ENCODE assay signal across 18 mouse cellular contexts in genomic region chr14:79822011-79822435, GRCm38 (mm10). TPM values are rescaled to one million over a fixed set of nuclear protein-coding genes. Genes with fewer than 3 reads are reported as not detected.
DNase-seq lines count a peak whose midpoint lies in the region; ATAC-seq and TF ChIP-seq lines count a peak whose summit lies in the region.
"Had no signal": no experiment of that assay in that cellular context is flagged by ENCODE, and none has a peak within 500 bp of the region (broad histone marks: within the 10 kb centered on the region; RNA-seq: fewer than 3 reads in every experiment).

No protein-coding gene starts in this region.

- DNase-seq in cerebellum, postnatal 10 days: peak; percentile 18 to 23
- DNase-seq in cerebellum, adult 9-10 months: no peak
- no peak for DNase-seq in CH12.LX (ENCODE audit: extremely low read depth)
- DNase-seq in forebrain, postnatal 0 days: peak; percentile 65
- no peak for DNase-seq in limb, embryonic 10.5 days (ENCODE audit: low spot score)
- DNase-seq in spleen, postnatal 4 days (ENCODE audit: low spot score in 2 of 2): no peak
- no peak for DNase-seq in spleen, postnatal 10 days (ENCODE audit: low spot score in 2 of 2)
- DNase-seq: cerebellum, postnatal 36 days; kidney, adult 18-20 months; kidney, postnatal 36 days; liver, embryonic 13.5 days; right cerebral cortex, postnatal 14 days had no signal

- peak overlapping the region; percentile 7 for H3K4me2 ChIP-seq in CH12.LX (ENCODE audit: insufficient read depth, low read depth, poor library complexity, severe bottlenecking)
- no peak overlapping the region for H3K4me2 ChIP-seq in forebrain, postnatal 0 days (ENCODE audit: low read depth)
- no peak overlapping the region for H3K4me2 ChIP-seq in midbrain, embryonic 12.5 days (replicated peaks)
- H3K4me2 ChIP-seq: liver, embryonic 13.5 days had no signal

- in situ Hi-C loops in CH12.LX (cut with MboI; ENCODE audit: low pct_ligation_motif_present, low pct_unique_long_range_greater_than_20kb, low sequenced_read_pairs): no loop called here

- dilution Hi-C loops in CH12.LX (cut with MboI; ENCODE audit: extremely low pct_ligation_motif_present, extremely low pct_unique_long_range_greater_than_20kb, low sequenced_read_pairs): no loop called here

- TF ChIP-seq POLR2A in CH12.LX (IDR thresholded peaks at IDR 0.05; ENCODE audit: low read depth, low read length): no peak

- no peaks in the 10 kb centered on the region for H3K9me3 ChIP-seq in CH12.LX (replicated peaks; ENCODE audit: low read length)
- no peaks in the 10 kb centered on the region for H3K9me3 ChIP-seq in forebrain, postnatal 0 days (ENCODE audit: low read length)
- H3K9me3 ChIP-seq in midbrain, embryonic 12.5 days: no peaks in the 10 kb centered on the region
- no peaks in the 10 kb centered on the region for H3K9me3 ChIP-seq in limb, embryonic 10.5 days (replicated peaks)
- H3K9me3 ChIP-seq: liver, embryonic 13.5 days had no signal

- no peaks in the 10 kb centered on the region for H3K27me3 ChIP-seq in CH12.LX (replicated peaks)
- no peaks in the 10 kb centered on the region for H3K27me3 ChIP-seq in forebrain, postnatal 0 days (ENCODE audit: insufficient read depth, low read length)
- H3K27me3 ChIP-seq in midbrain, embryonic 12.5 days: peaks cover 23% of the 10 kb centered on the region
- no peaks in the 10 kb centered on the region for H3K27me3 ChIP-seq in limb, embryonic 10.5 days (ENCODE audit: low read depth, poor library complexity, severe bottlenecking)
- H3K27me3 ChIP-seq: liver, embryonic 13.5 days; megakaryocyte, embryonic 14.5 days had no signal

- H3K4me1 ChIP-seq in CH12.LX (ENCODE audit: control insufficient read depth in 1 of 2, insufficient read depth in 2 of 2): peaks cover 25 to 70% of the 10 kb centered on the region in 2 experiments
- peaks cover 5% of the 10 kb centered on the region; the same call in 1 of the 2 replicates for H3K4me1 ChIP-seq in forebrain, postnatal 0 days (ENCODE audit: insufficient read depth)
- H3K4me1 ChIP-seq in midbrain, embryonic 12.5 days: peaks cover 24% of the 10 kb centered on the region
- H3K4me1 ChIP-seq in limb, embryonic 10.5 days: peaks cover 8% of the 10 kb centered on the region; the same call in 1 of the 2 replicates
- H3K4me1 ChIP-seq: liver, embryonic 13.5 days; megakaryocyte, embryonic 14.5 days had no signal

- no peak overlapping the region for H3K4me3 ChIP-seq in CH12.LX (replicated peaks in 1 of 3; ENCODE audit: low read depth in 2 of 3, low read length in 2 of 3, poor library complexity in 1 of 3)
- H3K4me3 ChIP-seq in forebrain, postnatal 0 days (ENCODE audit: low read depth, low read length): no peak overlapping the region
- H3K4me3 ChIP-seq in midbrain, embryonic 12.5 days: no peak overlapping the region
- no peak overlapping the region for H3K4me3 ChIP-seq in limb, embryonic 10.5 days
- H3K4me3 ChIP-seq: liver, embryonic 13.5 days; megakaryocyte, embryonic 14.5 days had no signal

- H3K9ac ChIP-seq in CH12.LX (ENCODE audit: insufficient read depth, low read depth): peak overlapping the region; percentile 3; the same call in 1 of the 2 replicates
- H3K9ac ChIP-seq in forebrain, postnatal 0 days: no peak overlapping the region
- no peak overlapping the region for H3K9ac ChIP-seq in midbrain, embryonic 12.5 days (replicated peaks)
- H3K9ac ChIP-seq: liver, embryonic 13.5 days had no signal

- no peaks in the 10 kb centered on the region for H3K36me3 ChIP-seq in CH12.LX (replicated peaks in 1 of 2; ENCODE audit: control insufficient read depth in 1 of 2, insufficient read depth in 1 of 2, low read length in 1 of 2)
- H3K36me3 ChIP-seq in forebrain, postnatal 0 days (ENCODE audit: insufficient read depth): no peaks in the 10 kb centered on the region
- no peaks in the 10 kb centered on the region for H3K36me3 ChIP-seq in midbrain, embryonic 12.5 days
- H3K36me3 ChIP-seq in limb, embryonic 10.5 days: no peaks in the 10 kb centered on the region
- H3K36me3 ChIP-seq: liver, embryonic 13.5 days had no signal

- no peak for TF ChIP-seq CTCF in CH12.LX (conservative IDR thresholded peaks at IDR 0.05 in 1 of 2, IDR thresholded peaks at IDR 0.05 in 1 of 2; ENCODE audit: low read depth in 2 of 2, low read length in 2 of 2)
- no peak for TF ChIP-seq CTCF in forebrain, postnatal 0 days (IDR thresholded peaks at IDR 0.05; ENCODE audit: low read depth)

- no peak for TF ChIP-seq EP300 in CH12.LX (IDR thresholded peaks at IDR 0.05; ENCODE audit: low read length)

- TF ChIP-seq RAD21 in CH12.LX (IDR thresholded peaks at IDR 0.05; ENCODE audit: low read depth, low read length): no peak

- WGBS in forebrain, postnatal 0 days: 32% methylated on average over 5 of the region's 5 CpGs
- 70% methylated on average over 5 of the region's 5 CpGs for WGBS in midbrain, embryonic 12.5 days
- WGBS in limb, embryonic 10.5 days: 89% methylated on average over 5 of the region's 5 CpGs

- 0 out of 2 replicates have a peak, but pooled peaks cover 2% of the 10 kb centered on the region for H3K79me2 ChIP-seq in CH12.LX (replicated peaks; ENCODE audit: control insufficient read depth, extremely low read depth, insufficient read depth, poor library complexity, severe bottlenecking)

- H3K27ac ChIP-seq in CH12.LX (ENCODE audit: insufficient read depth, low read depth): peak overlapping the region; percentile 89
- H3K27ac ChIP-seq in forebrain, postnatal 0 days (ENCODE audit: low read depth, low read length): peak overlapping the region; percentile 54
- 0 out of 2 replicates have a peak overlapping the region, but pooled peaks have one; percentile 6 for H3K27ac ChIP-seq in midbrain, embryonic 12.5 days (replicated peaks)
- no peak overlapping the region for H3K27ac ChIP-seq in limb, embryonic 10.5 days
- H3K27ac ChIP-seq: liver, embryonic 13.5 days had no signal

- peak; percentile 66 for ATAC-seq in forebrain, postnatal 0 days
- ATAC-seq in midbrain, embryonic 12.5 days (ENCODE audit: low FRiP score, low read depth): peak; percentile 24; the same call in 1 of the 2 replicates
- ATAC-seq: activated CD4-positive, CD25-positive, alpha-beta regulatory T cell, adult 4 months; lung, postnatal 0 days had no signal

TF ChIP-seq in CH12.LX, 34 proteins besides CTCF, POLR2A, EP300 and RAD21:
- TF ChIP-seq USF1 (IDR thresholded peaks at IDR 0.05; ENCODE audit: low read depth, low read length): no peak
- TF ChIP-seq ZMIZ1 (IDR thresholded peaks at IDR 0.05; ENCODE audit: low read depth, low read length): no peak
- TF ChIP-seq POLR2AphosphoS2 (IDR thresholded peaks at IDR 0.05; ENCODE audit: low read depth, low read length): 0 out of 2 replicates have a peak, but pooled peaks have one; percentile 1
TF ChIP-seq in CH12.LX: peak in this region for 1.

RNA-seq across cellular contexts. Expression of gene Pcdh8, which starts 50.9 kb away (rescaled TPM):
- total RNA-seq in CH12.LX (2012; rRNA removed): not detected in 2 replicates
- total RNA-seq in CH12.LX (2014; rRNA removed): not detected in 2 replicates
- not detected in 2 replicates for polyA plus RNA-seq in CH12.LX (2012; ENCODE audit: insufficient read length, low read depth)
- total RNA-seq in forebrain, postnatal 0 days (2014; rRNA removed): 86.4 and 130 TPM in 2 replicates
- 41.8 and 51.5 TPM in 2 replicates for polyA plus RNA-seq in forebrain, postnatal 0 days (2015; fragmentation: Nextera tagmentation; extraction: Ambion mirVana)
- 70.7 and 73.6 TPM in 2 replicates for polyA plus RNA-seq in midbrain, embryonic 12.5 days (2016; fragmentation: Nextera tagmentation; extraction: Ambion mirVana)
- polyA plus RNA-seq in limb, embryonic 10.5 days (2016; fragmentation: Nextera tagmentation; extraction: Ambion mirVana): 0.93 and 3.4 TPM in 2 replicates
- total RNA-seq: gastrocnemius, adult 8-10 months; hematopoietic stem cell, adult 5-6 weeks had no signal
- polyA plus RNA-seq: activated CD4-positive, CD25-positive, alpha-beta regulatory T cell, adult 4 months; lung, postnatal 0 days had no signal

Comparison
In these comparisons a context has a peak if more than half of its experiments do, and no peak if none do; other contexts are left out.
1. DNase-seq: peak in cerebellum, postnatal 10 days (2 of 2) and forebrain, postnatal 0 days (single experiment); none in cerebellum, adult 9-10 months (single experiment), CH12.LX (single experiment), limb, embryonic 10.5 days (single experiment), spleen, postnatal 4 days (0 of 2) and spleen, postnatal 10 days (0 of 2).